Mouse (Mus musculus): ENCODE data around the gene Lat2. TPM values are rescaled to one million over a fixed set of nuclear protein-coding genes. Genes with fewer than 3 reads are reported as not detected.

The Lat2 gene
- polyA plus RNA-seq, 1 experiment from 2014 or later = 2.9 TPM

- Histone ChIP-seq H3K9me3 (no peaks in the 10 kb centered on the region), H3K4me1 (peaks cover 56% of the 10 kb centered on the region), H3K4me2 (peak overlapping the region; percentile 91), H3K36me3 (no peaks in the 10 kb centered on the region), H3K4me3 (peak overlapping the region; percentile 93), H3K27ac (peak overlapping the region; percentile 93), H3K9ac (peak overlapping the region; percentile 80), H3K27me3 (no peaks in the 10 kb centered on the region)
- ATAC-seq (ENCODE audit: borderline replicate concordance, extremely low read depth, low FRiP score, low TSS enrichment) = no peak
- WGBS = 10% methylated on average over 6 of the region's 6 CpGs
Observed at GRCm38 (mm10) chr5:134550836-134551232, 64.0 kb downstream of the Lat2 start.

Small RNAs within 50 kb of the gene (microRNA-seq; reads per million reads assigned to microRNA genes)
- gene Mir7228 = not detected

Other genes with a start within 250 kb of the Lat2 start
- 75.2 and 78.0 TPM in 2 replicates for gene Gtf2ird1, start 158.3 kb downstream of the Lat2 start, polyA plus RNA-seq (2015; fragmentation: Nextera tagmentation; extraction: Ambion mirVana)
- gene Clip2, start 62.6 kb downstream of the Lat2 start, polyA plus RNA-seq (2015; fragmentation: Nextera tagmentation; extraction: Ambion mirVana) = 4.6 TPM in 2 replicates
- 0.19 and 0.33 TPM in 2 replicates for gene Syna, start 54.9 kb downstream of the Lat2 start, polyA plus RNA-seq (2015; fragmentation: Nextera tagmentation; extraction: Ambion mirVana)
- gene Rfc2, start 33.7 kb downstream of the Lat2 start, polyA plus RNA-seq (2015; fragmentation: Nextera tagmentation; extraction: Ambion mirVana) = 292 and 304 TPM in 2 replicates
- gene Eif4h, start 24.5 kb upstream of the Lat2 start, polyA plus RNA-seq (2015; fragmentation: Nextera tagmentation; extraction: Ambion mirVana) = 506 and 532 TPM in 2 replicates
- gene Limk1, start 73.6 kb upstream of the Lat2 start, polyA plus RNA-seq (2015; fragmentation: Nextera tagmentation; extraction: Ambion mirVana) = 7.1 and 8.2 TPM in 2 replicates
- 534 and 579 TPM in 2 replicates for gene Eln, start 132.3 kb upstream of the Lat2 start, polyA plus RNA-seq (2015; fragmentation: Nextera tagmentation; extraction: Ambion mirVana)

Measured in lung, embryonic 15.5 days (tissue).